Mouse (Mus musculus) regulatory T cell (primary cell): ENCODE measurements around the gene Cpm.
"Not testable (repeated sequence)": the region's sequence is repeated elsewhere in the genome, so short reads cannot be mapped to it uniquely, and the experiment has no call there.

ENCODE experiments used
- in situ Hi-C: fragments of 300-600 bp; cut with MboI, MseI; formaldehyde crosslinking; loops from one replicate; pipeline ENCODE4 v1.15.1; 2025; ENCODE audit warnings: high pct_unique_total_duplicates

Cpm gene

GRCm38 (mm10) chr10:117735396-117735795 lies 106.1 kb downstream of the Cpm start:
- in situ Hi-C loops, result not testable (repeated sequence)

DNA sequence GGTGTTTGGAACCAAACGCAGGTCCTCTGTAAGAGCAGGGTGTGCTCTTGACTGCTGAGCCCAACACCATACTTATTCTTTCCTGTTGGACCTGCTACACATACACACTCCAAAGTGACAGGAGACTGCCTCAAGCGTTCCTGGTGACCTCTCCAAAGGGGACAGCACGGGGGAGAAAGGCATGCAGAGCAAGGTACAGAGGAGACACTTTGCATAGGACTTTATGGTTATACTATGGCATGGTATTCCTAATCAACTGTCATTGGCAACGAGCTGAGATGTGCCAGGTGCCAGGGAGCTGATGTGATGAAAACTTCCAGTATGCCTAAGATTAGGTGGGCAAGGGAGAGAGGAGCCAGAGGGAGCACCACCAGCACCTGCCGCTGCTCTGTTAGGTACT lies 107.3 kb downstream of the Cpm start:
- in situ Hi-C loops, result no loop called here
